Mouse (Mus musculus) CD4-positive helper T cell, adult 2 months (primary cell): ENCODE measurements around the gene Oaz1.
A peak's percentile ranks its signal among the peaks of the same experiment; 100 is the strongest.

Experiments used
- DNase-seq: peaks from one replicate; pipeline ENCODE4 v3.0.0-alpha.2; 2012; ENCODE audit warnings: low read depth, missing footprints, low spot score

Gene Oaz1

DNA sequence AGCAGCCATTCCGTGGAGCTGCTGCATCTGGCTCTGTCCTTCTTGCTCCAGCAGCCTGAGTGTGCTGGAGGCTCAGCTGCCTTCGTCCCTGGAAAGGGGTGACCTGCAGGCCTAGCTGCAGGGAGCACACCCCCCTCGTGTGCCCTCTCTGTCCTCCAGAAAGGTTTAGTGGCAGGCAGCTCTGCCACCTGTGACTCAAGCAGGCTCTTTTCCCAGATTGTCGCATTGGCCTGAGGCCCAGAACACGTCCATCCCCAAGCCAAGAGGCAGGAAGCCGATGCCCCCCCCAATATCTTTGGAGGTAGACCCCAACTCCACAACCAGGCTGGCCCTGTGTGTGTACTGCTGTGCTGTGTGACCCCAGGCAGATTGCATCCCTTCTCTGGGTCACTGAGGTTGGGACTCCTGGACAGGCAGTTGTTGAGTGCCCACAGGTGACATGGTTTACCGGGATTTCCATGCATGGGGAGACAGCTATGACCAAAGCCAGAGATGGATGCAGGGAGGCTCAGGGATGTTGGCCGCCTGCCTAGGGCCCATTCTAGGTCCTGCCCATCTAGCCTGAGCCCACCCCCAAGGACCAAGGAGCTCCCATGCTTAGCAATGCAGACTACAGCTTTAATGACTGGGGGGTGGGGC is 18.7 kb downstream of the Oaz1 start:
- DNase-seq: no peak

DNA sequence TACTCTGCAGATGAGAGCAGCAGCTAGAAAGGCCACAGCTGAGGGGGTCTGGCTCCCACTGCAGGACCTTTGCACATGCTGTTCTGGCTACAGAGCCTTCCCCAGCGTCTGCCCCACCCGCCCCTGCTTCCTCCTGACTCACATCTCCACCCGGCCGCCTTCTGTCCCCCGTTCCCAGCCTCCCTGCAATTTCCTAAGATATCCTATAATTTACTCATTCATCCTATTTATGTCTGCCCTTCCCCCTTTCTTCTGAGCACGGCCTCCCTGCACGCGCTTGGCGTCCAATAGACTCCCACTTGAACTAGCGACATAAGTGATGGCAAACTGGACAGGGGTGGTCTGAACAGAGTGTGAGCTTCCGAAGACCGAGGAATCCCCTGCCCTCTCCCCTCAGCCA is 19.3 kb downstream of the Oaz1 start:
- no peak for DNase-seq

DNA sequence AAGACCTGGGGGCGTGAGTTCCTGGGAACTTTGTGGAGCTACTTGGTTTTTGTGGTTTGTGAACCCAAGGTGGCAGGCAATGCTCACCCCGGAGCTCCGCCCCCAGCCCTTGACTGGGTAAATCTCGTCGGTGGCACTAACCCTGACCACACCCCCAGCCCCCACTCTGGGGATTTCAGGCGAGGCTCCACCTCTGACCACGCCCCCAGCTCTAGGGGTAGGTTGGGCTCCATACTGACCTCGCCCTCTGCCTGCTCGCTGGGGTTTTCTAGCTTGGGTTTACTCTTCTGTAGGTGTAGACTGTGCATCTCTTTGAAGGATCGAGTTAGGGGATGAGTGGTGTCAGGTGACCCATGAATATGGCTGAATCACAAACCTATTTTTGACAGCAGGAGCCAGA is 22.1 kb downstream of the Oaz1 start:
- DNase-seq: peak; percentile 88

DNA sequence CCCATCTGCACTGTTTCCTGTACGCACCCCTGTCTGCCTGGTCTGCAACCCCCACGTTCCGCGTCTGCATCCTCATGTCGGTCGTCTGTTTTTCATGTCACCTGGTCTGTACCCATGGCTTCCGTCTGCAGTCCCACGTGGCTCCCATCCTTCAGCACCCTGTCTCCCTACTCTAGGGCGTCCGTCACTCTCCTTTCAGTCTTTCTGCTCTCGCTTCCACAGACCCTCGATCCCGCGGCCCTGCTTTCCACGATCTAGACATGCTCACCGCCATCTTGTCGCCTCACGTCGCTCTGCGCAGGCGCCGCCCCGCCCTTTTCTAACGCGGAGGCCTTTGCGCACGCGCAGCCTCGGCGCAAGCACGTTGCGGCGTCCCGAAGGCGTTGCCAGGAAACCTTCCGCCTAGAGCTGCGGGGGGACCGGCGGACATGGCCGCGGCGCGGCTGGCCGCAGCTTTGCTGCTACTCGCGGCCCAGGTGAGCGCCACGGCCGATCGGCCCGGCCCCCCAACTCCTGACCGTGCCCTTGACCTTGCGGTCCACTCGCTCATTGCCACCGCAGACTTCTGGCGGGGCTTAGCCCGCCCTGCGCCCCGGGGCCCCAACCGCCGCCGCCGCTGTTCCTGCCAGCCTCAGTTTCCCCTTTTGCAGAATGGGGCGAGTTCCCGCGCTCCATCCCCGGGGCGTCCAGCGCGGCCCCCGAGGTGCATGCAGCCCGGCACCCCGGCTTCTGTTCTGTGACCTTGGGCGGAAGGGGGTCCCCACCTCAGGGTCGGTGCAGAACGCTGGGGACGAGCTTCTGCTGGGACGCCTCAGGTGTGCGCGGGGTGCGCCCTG is 28.7 kb downstream of the Oaz1 start, which contains the start of the genes Lsm7 and Sppl2b:
Gene Lsm7 (minus strand): TSS at position 297 of the 836 bp plus-strand sequence.
Gene Sppl2b (plus strand): TSS at position 363 of the 836 bp plus-strand sequence.
- peak; percentile 96 for DNase-seq

DNA sequence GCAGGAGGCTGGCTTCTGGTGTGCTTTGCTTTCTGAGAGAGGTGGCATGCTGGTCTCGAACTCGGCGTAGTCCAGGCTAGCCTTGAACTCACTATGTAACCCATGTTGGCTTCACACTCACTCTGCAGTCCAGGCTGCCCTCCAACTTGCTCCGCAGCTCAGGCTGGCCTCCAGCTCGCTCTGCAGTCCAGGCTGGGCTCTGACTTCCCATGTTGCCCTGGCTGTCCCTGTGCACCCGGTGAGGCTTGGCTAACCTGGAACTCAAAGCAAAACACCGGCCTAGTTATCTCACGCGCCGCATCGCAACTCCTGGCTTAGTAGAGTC is 29.3 kb downstream of the Oaz1 start:
- no peak for DNase-seq

DNA sequence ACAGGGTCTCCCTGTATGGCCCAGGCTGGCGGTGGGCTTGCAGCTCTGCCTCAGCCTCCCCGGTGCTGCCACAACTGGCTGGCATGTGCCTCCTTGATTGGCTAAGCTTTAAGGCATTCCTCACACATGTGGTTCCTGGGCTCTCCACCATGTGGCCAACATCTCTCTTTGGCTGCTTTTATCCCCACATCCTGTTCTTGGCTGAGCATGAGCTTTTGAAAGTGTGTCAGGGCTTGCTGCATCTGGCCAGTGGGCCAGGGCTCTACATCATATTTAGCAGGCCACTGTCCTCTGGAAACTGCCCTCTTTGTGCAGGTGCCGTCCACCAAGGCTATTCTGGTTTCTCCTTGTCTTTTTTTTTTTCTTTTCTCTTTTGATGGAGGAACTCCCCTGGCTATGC is 29.8 kb downstream of the Oaz1 start:
- no peak for DNase-seq

DNA sequence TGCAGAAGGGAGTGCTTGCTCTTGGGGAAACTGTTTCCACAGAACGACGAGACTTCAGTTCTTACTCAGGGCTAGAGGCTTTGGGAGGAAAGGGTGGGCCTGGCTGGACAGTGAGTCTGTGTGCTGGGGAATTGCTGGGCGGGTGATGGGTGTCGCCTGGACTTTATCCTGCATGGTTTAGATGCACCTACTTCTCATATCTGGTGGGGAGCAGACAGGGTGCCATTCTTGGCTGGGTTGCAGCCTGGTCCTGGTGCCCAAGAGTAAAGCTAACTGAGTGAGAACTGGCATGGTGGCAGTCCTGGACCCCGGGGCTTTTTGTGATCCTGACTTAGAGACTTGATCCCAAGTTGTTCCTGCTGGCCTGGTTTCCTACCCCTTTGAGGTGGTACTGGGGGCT is 30.5 kb downstream of the Oaz1 start:
- DNase-seq: no peak

DNA sequence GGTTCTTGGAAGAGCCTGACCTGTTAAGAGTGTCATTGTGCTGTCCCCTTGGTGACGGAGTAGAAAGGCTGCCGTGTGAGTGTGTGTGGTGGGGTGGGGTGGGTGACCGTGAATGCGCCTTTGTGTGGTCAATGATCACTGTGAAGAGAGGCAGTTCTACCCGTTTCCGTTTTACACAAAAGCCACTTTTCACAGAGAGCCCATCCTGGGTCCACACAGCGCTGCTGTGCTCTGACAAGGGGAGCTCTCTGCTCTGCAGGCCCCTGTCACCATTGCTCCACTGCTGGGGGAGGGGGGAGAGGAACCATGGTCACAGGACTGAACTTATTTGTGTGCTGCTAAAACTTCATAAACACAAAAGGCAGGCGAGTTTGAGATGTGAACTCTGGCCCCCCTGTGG is 30.9 kb downstream of the Oaz1 start:
- no peak for DNase-seq

DNA sequence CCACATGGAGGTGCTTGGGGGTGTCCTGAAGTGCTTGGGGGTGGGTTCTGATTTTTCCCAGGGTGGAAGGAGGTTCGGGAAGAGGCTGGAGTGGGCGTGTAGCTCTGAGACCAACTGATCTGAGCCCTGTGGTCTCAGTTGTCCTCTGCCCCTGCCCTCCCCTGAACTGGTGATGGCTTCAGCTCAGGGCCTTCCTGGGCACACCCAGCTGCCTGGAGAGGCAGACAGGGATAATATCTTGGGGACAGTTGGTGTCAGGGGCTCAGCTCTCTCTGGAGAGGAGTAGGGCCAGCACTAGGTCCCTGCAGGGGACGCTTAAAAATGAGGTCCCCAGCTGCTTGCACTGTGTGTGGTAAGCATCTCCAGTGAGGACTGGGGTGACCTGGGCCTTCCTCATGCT is 31.4 kb downstream of the Oaz1 start:
- DNase-seq: no peak

DNA sequence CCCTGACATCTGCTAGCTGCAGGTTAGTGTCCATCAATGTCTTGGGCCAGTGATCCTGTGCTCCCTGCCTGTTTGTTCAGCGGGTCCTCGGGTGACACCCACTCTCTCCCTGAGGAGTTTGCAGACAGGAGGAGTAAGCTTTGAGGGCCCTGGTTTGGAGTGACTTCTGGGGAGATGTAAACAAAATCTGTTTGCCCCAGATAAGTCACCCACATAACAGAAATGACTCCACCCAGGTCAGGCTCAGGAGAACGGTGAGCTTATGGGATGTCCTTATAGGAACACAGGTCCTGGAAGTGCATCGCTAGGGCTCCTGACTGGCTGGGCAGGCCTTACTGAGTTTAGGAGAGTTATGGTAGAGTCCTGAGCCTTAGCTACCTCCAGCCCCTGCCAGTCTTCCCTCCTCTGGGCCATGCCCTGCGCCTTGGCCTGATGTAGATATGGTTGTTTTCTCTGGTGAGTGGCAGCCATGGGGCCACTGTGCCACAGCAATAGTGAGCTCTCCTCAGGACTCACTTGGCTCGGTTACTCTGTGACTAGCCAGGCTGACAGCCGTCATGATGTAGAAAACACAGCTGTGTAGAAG is 32.0 kb downstream of the Oaz1 start:
- DNase-seq: no peak

DNA sequence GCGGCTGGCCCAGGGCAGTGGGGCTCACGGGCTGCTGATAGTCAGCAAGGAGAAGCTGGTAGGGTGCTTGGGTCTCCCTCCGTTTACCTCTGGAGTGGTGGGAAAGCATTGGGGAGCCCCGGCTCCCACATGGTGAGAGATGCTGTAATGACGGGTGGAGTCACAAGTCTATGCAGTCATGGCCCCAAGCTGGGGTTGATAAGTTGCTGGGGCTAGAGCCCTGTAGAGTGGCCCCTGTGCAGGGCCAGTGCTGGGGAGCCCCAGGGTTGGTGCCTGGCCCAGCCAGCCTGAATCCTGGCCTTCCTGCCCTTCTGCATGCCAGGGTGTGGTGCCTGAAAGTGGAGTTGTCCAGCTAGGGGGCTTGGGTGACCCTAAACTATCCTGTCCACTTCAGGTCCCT is 35.8 kb downstream of the Oaz1 start:
- DNase-seq: no peak

DNA sequence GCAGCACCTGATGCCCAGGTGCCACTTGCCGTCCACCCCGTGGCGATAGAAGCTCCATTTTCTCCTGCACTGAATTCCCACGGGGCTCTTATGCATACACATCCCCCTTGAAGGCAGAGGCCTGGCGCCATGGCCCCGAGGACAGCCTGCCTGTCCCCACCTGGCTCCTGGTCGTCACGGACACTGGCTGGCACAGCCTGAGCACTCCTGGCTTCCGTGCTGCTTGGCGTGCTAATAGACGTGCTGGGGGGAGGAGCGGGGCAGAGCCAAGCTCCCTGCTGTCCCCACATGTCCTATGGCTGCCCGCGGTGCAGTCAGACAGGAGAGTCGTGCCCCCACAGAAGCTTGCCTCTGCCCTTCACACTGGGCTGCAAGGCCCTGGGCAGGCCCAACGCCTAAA is 38.0 kb downstream of the Oaz1 start:
- no peak for DNase-seq

DNA sequence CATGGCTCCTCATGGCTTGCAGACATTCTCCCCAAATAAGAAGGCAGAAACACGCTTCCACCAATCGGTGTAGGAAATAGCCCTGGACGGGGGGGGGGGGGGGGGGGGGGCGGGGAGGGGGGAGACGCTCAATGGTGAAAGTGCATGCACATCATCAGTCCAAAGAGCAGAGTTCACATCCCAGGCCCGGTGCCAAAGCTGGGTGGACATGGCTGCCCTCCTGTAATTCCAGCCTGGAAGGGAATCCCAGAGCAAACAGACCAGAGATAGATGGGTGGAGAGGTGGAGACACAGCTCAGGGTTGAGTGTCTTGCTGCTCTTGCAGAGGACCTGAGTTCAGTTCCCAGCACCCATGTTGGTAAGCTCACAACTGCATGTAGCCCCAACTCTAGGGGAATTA is 44.5 kb downstream of the Oaz1 start:
- DNase-seq: no peak

DNA sequence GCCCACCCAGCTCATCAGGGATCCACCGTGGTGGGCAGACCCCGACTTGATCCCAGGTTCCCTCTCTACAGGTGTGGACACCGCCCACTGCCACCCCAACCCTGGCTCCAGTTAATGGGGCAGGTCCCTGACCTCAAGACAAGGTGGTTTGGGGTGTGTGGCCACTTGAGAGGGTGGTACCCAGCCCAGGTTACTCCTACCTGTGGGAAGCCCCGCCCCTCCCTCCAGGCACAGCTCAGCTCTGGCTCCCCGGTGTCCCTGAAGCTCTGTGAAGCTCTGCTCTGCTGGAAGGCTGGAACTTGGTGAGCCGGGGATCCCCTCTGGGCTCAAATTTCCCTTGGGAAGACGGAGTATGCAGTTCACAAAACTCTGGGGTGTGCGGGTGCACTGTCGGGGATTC is 45.1 kb downstream of the Oaz1 start, which contains the start of gene Tmprss9:
Gene Tmprss9 (plus strand): TSS at position 268 of the 400 bp plus-strand sequence.
- no peak for DNase-seq

DNA sequence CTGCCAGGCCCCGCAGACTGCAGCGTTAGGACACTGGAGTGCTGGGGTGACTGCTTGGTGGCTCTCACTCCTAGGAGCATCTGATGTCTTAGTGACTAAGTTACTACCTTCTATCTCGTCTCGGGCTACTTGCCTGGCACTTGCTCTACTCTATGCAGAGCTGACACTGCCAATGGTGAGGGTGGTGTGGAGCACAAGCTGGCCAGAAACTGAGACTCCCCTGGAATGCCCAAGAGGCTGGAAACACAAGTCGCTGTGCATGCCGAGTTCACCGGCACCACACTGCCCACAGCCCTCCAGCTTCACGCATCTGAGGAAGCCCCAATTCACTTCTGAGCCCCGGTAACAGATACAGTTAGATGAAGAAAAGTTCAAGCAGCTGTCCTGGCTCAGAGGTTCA is 47.6 kb downstream of the Oaz1 start:
- DNase-seq: no peak

DNA sequence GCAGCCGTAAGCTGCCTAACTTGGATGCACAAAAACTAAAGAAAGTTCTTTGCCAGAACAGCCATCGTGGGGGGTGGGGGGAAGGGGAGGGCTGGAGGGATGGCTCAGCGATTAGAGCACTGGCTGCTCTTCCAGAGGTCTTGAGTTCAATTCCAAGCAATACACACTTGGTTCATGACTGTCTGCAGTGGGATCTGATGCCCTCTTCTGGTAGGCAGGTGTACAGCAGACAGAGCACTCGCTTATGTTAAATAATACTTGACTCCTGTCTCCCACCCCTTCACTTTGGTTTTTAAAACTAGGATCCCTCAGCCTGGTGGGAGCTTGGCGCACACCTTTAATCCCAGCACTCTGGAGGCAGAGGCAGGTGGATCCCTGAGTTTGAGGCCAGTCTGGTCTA is 49.6 kb downstream of the Oaz1 start:
- DNase-seq: peak; percentile 70

DNA sequence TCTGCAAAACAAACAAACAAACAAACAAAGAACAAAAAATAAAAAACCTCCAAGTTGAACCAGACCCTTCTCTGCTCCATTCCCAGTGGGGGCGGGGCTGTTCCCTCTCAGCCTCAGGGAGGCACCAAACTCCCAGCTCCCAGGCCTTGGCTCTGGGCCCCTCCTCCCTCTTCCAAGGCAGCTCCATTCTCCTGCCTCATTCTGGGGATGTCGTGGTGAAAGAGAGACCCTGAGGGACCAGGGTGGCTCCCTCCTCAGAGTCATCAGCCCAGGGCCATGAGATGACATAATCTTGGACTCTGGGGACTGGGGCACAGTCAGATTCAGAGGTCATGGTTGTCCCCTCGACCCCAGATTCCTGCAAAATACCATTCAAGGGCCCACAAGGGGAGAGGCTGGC is 50.1 kb downstream of the Oaz1 start:
- DNase-seq: no peak
